Mouse (Mus musculus) olfactory bulb, adult 2 months (tissue): ENCODE measurements at regions not wholly inside any gene's neighbourhood (a gene's known extent, or its start where the extent isn't known, plus 50 kb on each side); places are given as distances from the start of the nearest gene placed in this dataset.

Source experiments
- CTCF ChIP-seq: fragments of 200-500 bp; IDR thresholded peaks from 2 replicates; pipeline ENCODE4 v1.5.1; 2012; ENCODE audit warnings: low read depth, mild to moderate bottlenecking, low read length, moderate library complexity; ENCODE audit not compliant: insufficient read depth
- POLR2A ChIP-seq: fragments of 200-500 bp; IDR thresholded peaks from 2 replicates; pipeline ENCODE4 v1.6.1; 2012; ENCODE audit warnings: mild to moderate bottlenecking, low read depth, low read length, moderate library complexity; ENCODE audit not compliant: insufficient read depth

DNA sequence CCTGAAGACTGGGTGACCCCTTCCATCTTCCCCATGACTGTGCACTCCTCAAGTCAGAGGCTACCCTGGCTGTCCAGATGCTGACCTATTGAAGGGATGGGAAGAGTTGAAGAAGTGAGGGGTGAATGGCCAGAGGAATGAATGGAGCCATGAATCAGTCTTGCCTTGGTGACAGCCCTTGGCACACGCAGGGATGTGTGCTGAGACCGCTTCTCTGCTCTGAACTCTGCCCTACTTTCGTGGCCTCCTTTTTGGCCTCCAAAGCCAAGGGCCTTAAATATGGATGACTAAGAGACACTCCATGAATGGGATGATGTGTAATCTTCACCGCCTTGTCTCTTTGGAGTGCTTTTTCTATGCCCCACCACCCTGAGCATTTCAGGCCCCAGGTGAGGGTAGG lies 259.7 kb downstream of the Dysf start:
- TF ChIP-seq POLR2A (no peak), CTCF (no peak)
